Mouse (Mus musculus) megakaryocyte, embryonic 14.5 days (primary cell): Measurements from ENCODE around the gene Zfp488. TPM values are rescaled to one million over a fixed set of nuclear protein-coding genes. Genes with fewer than 3 reads are reported as not detected.

ENCODE experiments used
- H3K27me3 ChIP-seq: replicated peaks from 2 replicates; pipeline ENCODE3; 2012; ENCODE audit warnings: inconsistent platforms
- H3K36me3 ChIP-seq: replicated peaks from 2 replicates; pipeline ENCODE3; 2012; ENCODE audit warnings: low read length, inconsistent platforms, mixed read lengths
- H3K4me1 ChIP-seq: 2 replicates; pipeline ENCODE4 v1.6.1; 2012; ENCODE audit warnings: inconsistent platforms
- H3K4me3 ChIP-seq: replicated peaks from 2 replicates; pipeline ENCODE3; 2012; ENCODE audit warnings: moderate library complexity, mild to moderate bottlenecking, inconsistent platforms
- H3K9me3 ChIP-seq: 2 replicates; pipeline ENCODE4 v1.6.1; 2012; ENCODE audit warnings: inconsistent platforms
- FLI1 ChIP-seq: IDR thresholded peaks from 2 replicates; pipeline ENCODE4 v1.6.1; 2012; ENCODE audit warnings: low read length, inconsistent platforms, mixed read lengths
- GATA1 ChIP-seq: IDR thresholded peaks from 3 replicates; pipeline ENCODE4 v1.6.1; 2012; ENCODE audit warnings: mixed read lengths, low read length, inconsistent platforms, borderline replicate concordance
- polyA plus RNA-seq: library from polyadenylated mRNA; stranded (reverse); fragments of >175 nt; gene quantifications from 2 replicates; pipeline ENCODE4 v1.2.3, GENCODE M21; 2012; ENCODE audit warnings: low replicate concordance; ENCODE audit not compliant: insufficient read depth

The Zfp488 gene
- polyA plus RNA-seq, result not detected in 2 replicates

GRCm38 (mm10) chr14:33978604-33979059 lies at the start of gene Zfp488:
Zfp488 (minus strand) TSS chr14:33978764.
- Histone ChIP-seq H3K9me3 (peaks cover 12% of the 10 kb centered on the region; the same call in 1 of the 2 replicates), H3K4me1 (no peaks in the 10 kb centered on the region), H3K4me3 (no peak within 1 kb of the TSS), H3K36me3 (no peaks in the 10 kb centered on the region), H3K27me3 (peaks cover 7% of the 10 kb centered on the region)
- no peak for TF ChIP-seq FLI1
- TF ChIP-seq GATA1, result no peak

GRCm38 (mm10) chr14:34026710-34027109 lies 48.1 kb upstream of the Zfp488 start:
- peaks cover 23% of the 10 kb centered on the region for H3K9me3 ChIP-seq
- H3K27me3 ChIP-seq, result no peaks in the 10 kb centered on the region
- no peaks in the 10 kb centered on the region for H3K36me3 ChIP-seq
- no peak for TF ChIP-seq FLI1
- TF ChIP-seq GATA1, result no peak
- no peaks in the 10 kb centered on the region for H3K4me1 ChIP-seq
- H3K4me3 ChIP-seq, result no peak overlapping the region

GRCm38 (mm10) chr14:34016938-34017337 lies 38.4 kb upstream of the Zfp488 start:
- no peaks in the 10 kb centered on the region for H3K27me3 ChIP-seq
- peak overlapping the region; percentile 18 for H3K4me3 ChIP-seq
- TF ChIP-seq GATA1, result no peak
- no peak for TF ChIP-seq FLI1
- no peaks in the 10 kb centered on the region for H3K36me3 ChIP-seq
- H3K9me3 ChIP-seq, result peaks cover 20% of the 10 kb centered on the region
- H3K4me1 ChIP-seq, result no peaks in the 10 kb centered on the region

GRCm38 (mm10) chr14:34016381-34016780 lies 37.8 kb upstream of the Zfp488 start, which contains the start of gene Gm5460:
Gm5460 (plus strand) TSS chr14:34016758.
- no peaks in the 10 kb centered on the region for H3K4me1 ChIP-seq
- H3K9me3 ChIP-seq, result peaks cover 17% of the 10 kb centered on the region
- peak within 1 kb of the TSS; percentile 18 for H3K4me3 ChIP-seq
- TF ChIP-seq GATA1 (no peak), FLI1 (no peak)
- H3K27me3 ChIP-seq, result no peaks in the 10 kb centered on the region
- H3K36me3 ChIP-seq, result no peaks in the 10 kb centered on the region

GRCm38 (mm10) chr14:34015063-34015462 lies 36.5 kb upstream of the Zfp488 start, which contains the start of gene Gm30083:
Gm30083 (minus strand) TSS chr14:34015182.
- Histone ChIP-seq H3K27me3 (no peaks in the 10 kb centered on the region), H3K36me3 (no peaks in the 10 kb centered on the region), H3K4me1 (no peaks in the 10 kb centered on the region), H3K4me3 (no peak within 1 kb of the TSS), H3K9me3 (peaks cover 13% of the 10 kb centered on the region)
- no peak for TF ChIP-seq FLI1
- no peak for TF ChIP-seq GATA1

GRCm38 (mm10) chr14:34002358-34002757 lies 23.8 kb upstream of the Zfp488 start:
- no peaks in the 10 kb centered on the region for H3K27me3 ChIP-seq
- H3K9me3 ChIP-seq, result peaks cover 9% of the 10 kb centered on the region; the same call in 1 of the 2 replicates
- no peaks in the 10 kb centered on the region for H3K4me1 ChIP-seq
- H3K36me3 ChIP-seq, result no peaks in the 10 kb centered on the region
- TF ChIP-seq GATA1 (no peak), FLI1 (no peak)
- H3K4me3 ChIP-seq, result no peak overlapping the region

- Histone ChIP-seq H3K4me3 (no peak overlapping the region), H3K27me3 (no peaks in the 10 kb centered on the region), H3K4me1 (no peaks in the 10 kb centered on the region), H3K36me3 (no peaks in the 10 kb centered on the region), H3K9me3 (peaks cover 9% of the 10 kb centered on the region; the same call in 1 of the 2 replicates)
- TF ChIP-seq GATA1 (no peak), FLI1 (no peak)
Measured at GRCm38 (mm10) chr14:34001445-34001844, 22.9 kb upstream of the Zfp488 start.

- H3K4me3 ChIP-seq, result no peak overlapping the region
- H3K4me1 ChIP-seq, result no peaks in the 10 kb centered on the region
- H3K9me3 ChIP-seq, result peaks cover 9% of the 10 kb centered on the region; the same call in 1 of the 2 replicates
- H3K36me3 ChIP-seq, result no peaks in the 10 kb centered on the region
- no peaks in the 10 kb centered on the region for H3K27me3 ChIP-seq
- no peak for TF ChIP-seq GATA1
- TF ChIP-seq FLI1, result no peak
Measured at GRCm38 (mm10) chr14:34000076-34000475, 21.5 kb upstream of the Zfp488 start.

- Histone ChIP-seq H3K36me3 (no peaks in the 10 kb centered on the region), H3K9me3 (peaks cover 18% of the 10 kb centered on the region; the same call in 1 of the 2 replicates)
- TF ChIP-seq FLI1 (no peak), GATA1 (no peak)
Measured at GRCm38 (mm10) chr14:33997427-33997826, 18.9 kb upstream of the Zfp488 start.

GRCm38 (mm10) chr14:33993521-33994289 lies 15.1 kb upstream of the Zfp488 start:
- Histone ChIP-seq H3K4me3 (no peak overlapping the region), H3K9me3 (peaks cover 23% of the 10 kb centered on the region; the same call in 1 of the 2 replicates), H3K4me1 (no peaks in the 10 kb centered on the region), H3K36me3 (no peaks in the 10 kb centered on the region), H3K27me3 (no peaks in the 10 kb centered on the region)
- TF ChIP-seq GATA1 (no peak), FLI1 (no peak)

More at GRCm38 (mm10) chr14:33997427-33997826, 18.9 kb upstream of the Zfp488 start:
- no peaks in the 10 kb centered on the region for H3K4me1 ChIP-seq
- H3K27me3 ChIP-seq, result no peaks in the 10 kb centered on the region
- H3K4me3 ChIP-seq, result no peak overlapping the region
